Mouse (Mus musculus): ENCODE measurements around the gene Atp1b1.

Gene Atp1b1

GRCm38 (mm10) chr1:164440708-164441407, 17.3 kb downstream of the Atp1b1 start:
- DNase-seq (ENCODE audit: low read depth, low spot score), result no peak

- DNase-seq (ENCODE audit: low read depth, low spot score), result no peak
Observed at GRCm38 (mm10) chr1:164440230-164440629, 17.9 kb downstream of the Atp1b1 start.

- DNase-seq (ENCODE audit: low read depth, low spot score), result no peak
Observed at GRCm38 (mm10) chr1:164436749-164437148, 21.4 kb downstream of the Atp1b1 start.

GRCm38 (mm10) chr1:164434049-164434448, 24.1 kb downstream of the Atp1b1 start:
- DNase-seq (ENCODE audit: low read depth, low spot score), result no peak

GRCm38 (mm10) chr1:164432649-164433048, 25.5 kb downstream of the Atp1b1 start:
- DNase-seq (ENCODE audit: low read depth, low spot score), result no peak

- DNase-seq (ENCODE audit: low read depth, low spot score), result no peak
Observed at GRCm38 (mm10) chr1:164428644-164429043, 29.5 kb downstream of the Atp1b1 start.

- DNase-seq (ENCODE audit: low read depth, low spot score), result no peak
Observed at GRCm38 (mm10) chr1:164427777-164428176, 30.4 kb downstream of the Atp1b1 start.

GRCm38 (mm10) chr1:164426227-164426626, 31.9 kb downstream of the Atp1b1 start:
- DNase-seq (ENCODE audit: low read depth, low spot score), result no peak

- DNase-seq (ENCODE audit: low read depth, low spot score), result no peak
Observed at GRCm38 (mm10) chr1:164420623-164421354, 37.4 kb downstream of the Atp1b1 start.

GRCm38 (mm10) chr1:164419401-164419800, 38.8 kb downstream of the Atp1b1 start:
- no peak for DNase-seq (ENCODE audit: low read depth, low spot score)

- DNase-seq (ENCODE audit: low read depth, low spot score), result no peak
Observed at GRCm38 (mm10) chr1:164418320-164418719, 39.8 kb downstream of the Atp1b1 start.

- no peak for DNase-seq (ENCODE audit: low read depth, low spot score)
Observed at GRCm38 (mm10) chr1:164417604-164418003, 40.6 kb downstream of the Atp1b1 start.

GRCm38 (mm10) chr1:164416692-164417394, 41.3 kb downstream of the Atp1b1 start:
- DNase-seq (ENCODE audit: low read depth, low spot score), result no peak

- no peak for DNase-seq (ENCODE audit: low read depth, low spot score)
Observed at GRCm38 (mm10) chr1:164415347-164415751, 42.8 kb downstream of the Atp1b1 start.

GRCm38 (mm10) chr1:164413608-164414007, 44.5 kb downstream of the Atp1b1 start:
- no peak for DNase-seq (ENCODE audit: low read depth, low spot score)

- no peak for DNase-seq (ENCODE audit: low read depth, low spot score)
Observed at GRCm38 (mm10) chr1:164412906-164413305, 45.2 kb downstream of the Atp1b1 start.

GRCm38 (mm10) chr1:164411306-164411705, 46.8 kb downstream of the Atp1b1 start:
- no peak for DNase-seq (ENCODE audit: low read depth, low spot score)

- DNase-seq (ENCODE audit: low read depth, low spot score), result no peak
Observed at GRCm38 (mm10) chr1:164408655-164409054, 49.5 kb downstream of the Atp1b1 start.

GRCm38 (mm10) chr1:164406506-164406905, 51.6 kb downstream of the Atp1b1 start:
- DNase-seq (ENCODE audit: low read depth, low spot score), result no peak

- no peak for DNase-seq (ENCODE audit: low read depth, low spot score)
Observed at GRCm38 (mm10) chr1:164405385-164405802, 52.8 kb downstream of the Atp1b1 start.

- DNase-seq (ENCODE audit: low read depth, low spot score), result no peak
Observed at GRCm38 (mm10) chr1:164399578-164399977, 58.6 kb downstream of the Atp1b1 start.

GRCm38 (mm10) chr1:164397672-164398071, 60.5 kb downstream of the Atp1b1 start:
- DNase-seq (ENCODE audit: low read depth, low spot score), result no peak

All from WW6 (cell line).